Mouse (Mus musculus) thymus, postnatal 10 days (tissue): ENCODE results near the gene 4930539E08Rik.
A peak's percentile ranks its signal among the peaks of the same experiment; 100 is the strongest.

Experiments used
- DNase-seq, 2 experiments: peaks; one replicate each; pipeline ENCODE4 v3.0.0; 2021; ENCODE audit warnings: low spot score in 2 of 2

Gene 4930539E08Rik

DNA sequence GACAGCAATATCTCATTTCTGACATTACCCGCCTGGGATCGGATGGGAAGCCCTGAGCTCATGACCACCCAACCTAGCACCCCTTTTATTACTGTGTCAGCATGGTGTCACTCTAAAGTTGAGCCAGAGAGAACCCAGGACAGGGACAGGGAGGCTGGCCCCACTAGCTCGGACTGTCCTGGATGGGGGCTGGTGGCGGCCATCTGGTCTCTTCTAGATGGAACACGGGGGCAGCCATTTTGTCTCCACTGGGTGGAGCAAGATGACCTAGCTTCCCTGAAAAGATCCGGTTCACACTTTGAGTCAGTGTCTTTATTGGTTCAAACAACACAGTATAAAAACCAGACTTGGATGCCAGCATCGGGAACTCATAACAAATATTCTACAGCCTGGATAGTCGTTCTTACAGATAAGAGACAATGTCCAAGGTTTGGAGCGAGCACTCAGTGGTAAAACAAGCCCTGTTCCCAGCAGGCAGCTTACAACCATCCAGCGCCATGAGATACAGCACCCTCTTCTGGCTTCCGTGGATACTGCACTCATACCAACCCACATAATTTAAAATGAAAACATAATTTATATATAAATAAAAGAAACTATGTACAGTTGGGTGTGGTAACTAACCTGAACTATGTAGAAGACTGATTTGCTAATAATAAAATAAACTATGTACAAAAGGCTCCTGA is 18.9 kb downstream of the 4930539E08Rik start:
- DNase-seq = no peak

GRCm38 (mm10) chr17:28895217-28895875 is 19.8 kb downstream of the 4930539E08Rik start:
- DNase-seq = no peak

DNA sequence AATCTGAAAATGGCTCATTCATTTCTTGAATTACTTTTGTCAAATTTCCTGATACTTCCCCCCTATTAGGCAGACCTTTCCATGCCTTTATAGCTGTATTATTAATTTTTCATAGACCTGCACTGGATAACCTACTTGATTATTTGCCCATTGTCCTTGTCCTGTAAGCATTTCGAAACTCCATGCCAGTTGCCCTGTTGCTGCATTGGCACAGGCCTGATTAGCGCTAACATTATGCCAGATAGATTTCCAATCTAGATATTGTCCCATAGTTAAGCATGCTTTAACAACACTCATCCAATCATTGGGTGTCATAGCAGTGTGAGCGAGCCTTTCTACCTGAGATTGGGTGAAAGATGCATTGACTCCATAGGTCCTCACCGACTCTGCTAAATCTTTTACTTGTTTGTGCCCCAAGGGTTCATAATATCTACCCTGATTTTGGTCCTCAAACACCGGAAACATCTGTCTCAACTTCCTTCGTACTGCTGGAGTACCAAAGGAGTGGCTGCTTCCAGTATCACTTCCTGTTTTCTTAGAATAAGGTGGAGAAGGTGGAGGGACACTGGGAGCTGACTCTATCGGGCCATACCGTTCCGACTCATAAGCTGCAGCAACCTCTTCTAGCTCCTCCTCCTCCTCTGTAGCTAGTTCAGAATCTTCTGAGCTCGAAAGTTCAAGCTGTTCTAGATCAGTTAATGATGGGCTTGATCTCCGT is 20.9 kb downstream of the 4930539E08Rik start:
- DNase-seq = no peak

- no peak for DNase-seq
These were observed 28.9 kb downstream of the 4930539E08Rik start for GRCm38 (mm10) chr17:28886266-28886665.

DNA sequence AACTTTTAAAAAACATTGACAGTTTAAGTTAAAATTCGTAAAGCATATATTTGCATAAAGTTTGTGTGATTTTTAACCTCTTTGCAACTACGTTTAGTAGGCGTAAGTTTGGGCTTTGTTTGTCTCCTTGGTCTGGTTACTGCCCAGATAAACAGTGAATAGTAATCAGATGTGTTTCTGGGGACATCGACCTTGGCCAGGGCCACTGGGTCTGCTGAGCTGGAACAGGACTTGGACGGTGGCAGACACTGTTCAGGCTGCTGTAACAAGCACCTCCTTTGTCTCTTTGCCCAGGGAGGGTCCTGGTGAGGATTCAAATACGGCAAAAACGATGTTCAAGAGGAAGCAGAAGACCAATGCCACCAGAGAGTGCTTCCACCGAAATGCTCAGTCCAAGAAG is 29.9 kb downstream of the 4930539E08Rik start:
- no peak for DNase-seq

DNA sequence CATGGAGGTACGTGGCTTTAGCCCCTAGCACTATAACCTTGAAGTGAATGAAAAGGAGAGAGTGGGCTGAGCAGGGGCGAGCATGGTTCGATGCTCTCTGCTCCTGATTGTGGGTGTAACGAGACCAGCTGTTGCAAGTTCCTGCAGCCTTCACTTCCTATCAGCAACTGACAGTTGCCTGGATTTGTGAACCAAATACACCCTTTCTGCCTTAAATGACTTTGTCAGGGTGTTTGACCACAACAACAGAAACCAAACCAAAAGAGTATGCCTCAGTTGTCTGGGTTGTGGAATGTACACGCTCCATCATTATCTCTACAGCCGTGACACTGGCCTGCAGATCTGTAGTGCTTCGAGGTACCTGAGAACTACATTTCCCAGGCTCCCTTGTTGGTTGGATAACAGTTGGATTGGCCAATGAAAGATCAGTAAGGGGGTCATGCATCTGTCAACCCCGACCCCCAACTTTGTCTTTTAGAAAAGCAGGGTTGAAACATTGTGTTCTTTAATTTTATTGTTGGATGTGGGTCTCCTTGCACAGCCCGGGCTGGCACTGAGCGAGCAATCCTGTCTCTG is 31.1 kb downstream of the 4930539E08Rik start:
- no peak for DNase-seq

DNA sequence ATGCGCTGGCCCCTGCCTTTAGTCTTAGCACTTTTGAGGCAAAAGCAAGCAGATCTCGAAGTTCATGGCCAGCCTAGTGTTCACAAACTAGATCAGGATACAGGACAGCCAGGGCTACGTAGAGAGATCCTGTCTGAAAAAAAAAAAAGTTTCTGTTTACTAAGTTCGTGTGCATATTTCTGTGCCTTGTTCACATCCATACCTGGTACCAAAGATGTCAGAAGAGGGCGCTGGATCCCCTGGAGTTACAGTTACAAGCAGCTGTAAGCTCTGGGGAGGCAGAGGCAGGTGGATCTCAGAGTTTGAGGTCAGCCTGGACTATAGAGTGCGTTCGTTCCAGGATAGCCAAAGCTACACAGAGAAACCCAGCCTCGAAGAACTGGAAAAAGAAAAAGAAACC is 32.3 kb downstream of the 4930539E08Rik start:
- DNase-seq = no peak

DNA sequence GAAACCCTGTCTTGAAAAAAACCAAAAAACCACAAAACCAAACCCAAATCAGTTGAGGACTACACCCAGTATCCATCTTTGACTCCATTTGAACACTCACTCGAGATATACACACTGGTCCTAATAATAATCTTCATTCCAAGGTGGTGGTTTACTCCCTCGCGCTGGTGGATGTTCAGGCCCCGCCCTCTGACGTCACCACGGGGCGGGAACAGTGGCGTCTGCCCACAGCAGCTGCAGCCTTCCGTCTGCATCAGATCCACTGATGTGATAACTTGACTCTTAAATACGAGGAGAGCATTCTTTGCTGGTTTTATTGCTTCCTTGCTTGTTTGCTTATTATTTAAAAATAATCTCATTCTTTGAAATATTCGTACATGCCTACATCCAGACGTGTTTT is 32.8 kb downstream of the 4930539E08Rik start:
- DNase-seq = peak; percentile 64 to 74

DNA sequence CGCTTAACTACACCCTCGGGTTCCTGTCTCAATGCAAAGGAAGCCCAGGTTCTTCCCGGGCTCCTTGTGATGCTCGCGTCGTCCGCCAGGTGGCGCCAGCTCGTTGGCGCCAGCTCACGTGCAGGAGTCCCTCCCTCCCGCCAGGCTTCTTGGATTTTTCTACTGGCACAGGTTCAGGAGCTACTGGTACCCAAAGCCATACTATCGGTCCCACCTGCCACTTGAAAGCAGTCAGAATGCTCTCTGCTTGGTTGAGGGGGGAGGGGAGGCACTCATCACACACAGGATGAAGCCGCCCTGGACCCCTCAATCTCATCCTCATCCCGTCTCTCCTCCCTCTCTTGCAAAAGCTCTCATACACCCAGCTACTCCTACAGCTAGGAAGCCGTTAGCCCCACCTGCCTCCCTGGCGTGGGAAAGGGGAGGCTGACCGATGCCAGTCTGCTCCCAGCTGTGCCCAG is 35.2 kb downstream of the 4930539E08Rik start:
- peak; percentile 48 to 84 for DNase-seq

GRCm38 (mm10) chr17:28876821-28877220 is 38.3 kb downstream of the 4930539E08Rik start:
- peak in 1 of 2 experiments; percentile 49 for DNase-seq

DNA sequence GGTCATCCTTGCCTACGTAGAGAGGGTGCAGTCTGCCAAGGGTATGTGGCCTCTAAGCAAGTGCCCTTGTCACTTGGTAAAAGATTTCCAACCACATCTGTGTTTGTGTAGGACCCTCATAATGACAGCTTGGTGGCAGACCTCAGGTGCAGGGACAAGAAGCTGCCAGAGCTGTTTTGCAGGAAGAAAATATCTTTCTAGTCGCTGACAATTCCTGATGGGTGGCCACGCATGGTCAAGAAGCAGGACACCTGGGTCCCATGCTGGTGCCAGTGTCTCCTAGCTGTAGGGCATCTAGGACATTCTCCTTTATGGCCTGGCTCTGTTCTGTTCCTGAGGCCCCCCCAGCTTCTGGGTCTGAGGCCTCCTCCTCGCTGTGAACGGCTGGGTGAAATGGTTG is 38.8 kb downstream of the 4930539E08Rik start:
- DNase-seq = no peak

GRCm38 (mm10) chr17:28875316-28875715 is 39.8 kb downstream of the 4930539E08Rik start:
- no peak for DNase-seq

- no peak for DNase-seq
These were observed 40.3 kb downstream of the 4930539E08Rik start for GRCm38 (mm10) chr17:28874825-28875224.

- no peak for DNase-seq
These were observed 40.9 kb downstream of the 4930539E08Rik start for GRCm38 (mm10) chr17:28874216-28874615.

DNA sequence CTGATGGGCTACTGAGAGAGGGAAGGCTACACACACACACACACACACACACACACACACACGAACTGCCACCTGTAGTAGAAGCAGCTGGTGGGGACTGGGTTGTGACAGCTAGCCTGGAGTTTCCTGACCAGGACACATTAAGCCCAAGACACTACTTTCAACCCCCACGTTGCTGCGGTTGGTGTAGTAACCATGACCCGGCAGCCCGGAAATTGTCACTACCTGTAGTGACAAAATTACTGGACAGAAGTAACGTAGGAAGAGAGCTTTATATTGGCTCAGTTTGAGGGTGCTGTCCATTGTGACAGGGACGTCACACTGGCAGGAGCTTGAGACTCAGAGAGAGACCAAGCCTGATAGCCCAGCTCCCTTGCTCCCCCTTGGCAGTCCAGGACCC is 42.8 kb downstream of the 4930539E08Rik start:
- no peak for DNase-seq

GRCm38 (mm10) chr17:28871831-28872230 is 43.3 kb downstream of the 4930539E08Rik start:
- DNase-seq = no peak

DNA sequence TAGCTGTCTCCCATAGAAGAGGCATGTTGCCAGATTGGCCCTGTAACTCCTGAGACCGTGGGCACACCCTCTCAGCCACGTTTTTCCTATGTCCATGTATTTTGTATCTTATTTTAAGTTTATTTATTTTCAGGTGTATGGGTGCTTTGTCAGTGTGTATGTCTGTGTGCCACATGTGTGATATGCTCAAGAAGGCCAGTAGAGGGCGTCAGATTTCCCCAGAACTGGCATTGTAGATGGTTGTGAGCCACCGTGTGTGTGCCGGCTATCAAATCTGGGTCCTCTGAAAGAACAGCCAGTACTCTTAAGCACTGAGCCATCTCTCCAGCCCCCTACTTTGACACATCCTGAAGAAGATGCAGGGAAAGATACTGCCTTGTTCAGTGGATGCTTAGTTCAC is 44.7 kb downstream of the 4930539E08Rik start:
- no peak for DNase-seq

- no peak for DNase-seq
These were observed 45.6 kb downstream of the 4930539E08Rik start for GRCm38 (mm10) chr17:28869412-28870110.

DNA sequence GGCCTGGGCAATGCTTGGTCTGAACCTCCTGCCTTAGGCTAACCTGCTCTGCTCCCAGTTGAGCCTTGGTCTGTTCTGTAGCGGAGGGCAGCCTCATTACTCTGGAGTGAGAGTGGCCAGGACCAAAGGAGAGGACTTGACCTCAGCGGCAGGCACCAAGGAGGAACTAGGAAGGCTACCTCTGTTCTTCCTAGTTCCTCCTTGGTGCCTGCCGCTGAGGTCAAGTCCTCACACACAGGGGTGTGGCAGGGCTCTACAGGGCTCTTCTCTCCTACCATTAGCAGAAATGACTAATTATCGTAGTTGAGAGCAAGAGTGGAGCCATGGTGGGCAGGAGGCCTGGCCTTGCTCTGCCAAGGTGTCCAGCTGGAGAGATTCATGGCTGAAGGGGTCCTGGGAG is 47.7 kb downstream of the 4930539E08Rik start:
- DNase-seq = no peak

DNA sequence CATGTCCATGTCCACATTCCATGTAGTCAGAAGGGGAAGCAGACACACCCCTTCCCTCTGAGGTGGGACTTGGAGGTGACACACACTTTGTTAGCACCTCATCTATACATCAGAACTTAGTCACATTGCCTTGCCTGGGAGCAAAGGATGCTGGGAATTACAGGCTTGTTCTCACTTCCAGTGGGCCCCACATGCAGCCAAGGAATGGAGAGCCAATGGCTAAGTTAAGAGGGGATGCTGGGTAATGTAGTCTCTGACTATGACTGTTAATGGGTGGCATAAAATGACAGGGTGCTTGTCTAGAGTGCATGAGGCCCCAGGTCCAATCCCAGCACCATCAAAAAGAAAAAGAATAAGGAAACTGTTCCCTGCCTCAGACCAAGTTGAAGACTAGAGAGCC is 48.2 kb downstream of the 4930539E08Rik start:
- no peak for DNase-seq

DNA sequence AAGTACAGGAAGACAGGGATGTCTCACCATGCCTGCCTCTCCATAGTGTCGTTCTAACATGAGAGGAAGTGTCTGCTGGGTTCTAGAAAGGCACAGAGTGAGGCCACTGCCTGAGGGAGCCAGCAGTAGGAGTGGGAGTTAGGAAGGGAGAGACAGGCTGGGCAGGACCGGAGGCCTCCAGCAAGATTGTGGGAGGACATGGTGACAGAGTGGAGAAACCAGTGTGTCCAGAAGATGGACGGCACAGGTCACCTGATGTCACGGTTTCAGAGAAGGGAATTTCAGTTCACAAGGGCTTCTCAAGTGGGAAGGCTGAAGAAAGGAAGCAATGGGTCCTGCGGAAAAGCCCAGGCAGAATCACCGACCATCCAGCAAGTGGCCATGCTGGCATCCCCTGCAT is 50.7 kb downstream of the 4930539E08Rik start:
- DNase-seq = no peak

- peak in 1 of 2 experiments; percentile 43 for DNase-seq
These were observed 51.2 kb downstream of the 4930539E08Rik start for GRCm38 (mm10) chr17:28863926-28864325.
